Mouse (Mus musculus): ENCODE measurements around the gene Smad3. TPM values are rescaled to one million over a fixed set of nuclear protein-coding genes. Genes with fewer than 3 reads are reported as not detected.
A peak's percentile ranks its signal among the peaks of the same experiment; 100 is the strongest.

The Smad3 gene
- polyA plus RNA-seq, 1 experiment from 2014 or later: 5.0 TPM

DNA sequence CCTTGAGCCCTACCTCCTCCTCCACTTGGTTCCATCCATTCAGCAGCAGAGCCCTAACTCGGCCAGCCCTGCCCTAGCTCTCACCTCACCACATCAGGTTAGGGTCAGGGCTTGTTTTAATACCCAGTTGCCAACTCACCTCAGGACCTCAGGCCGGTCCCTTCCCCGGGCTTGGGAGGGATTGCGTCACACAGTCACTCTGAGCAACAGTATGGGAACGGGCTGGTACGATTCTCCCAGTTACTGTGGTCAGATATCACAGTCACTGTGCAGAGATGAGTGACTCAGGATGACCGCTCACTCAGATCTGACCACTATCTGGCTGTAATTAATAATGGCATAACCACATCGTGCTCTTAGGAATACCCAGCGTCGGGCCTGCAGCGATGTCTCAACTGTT lies 14.0 kb downstream of the Smad3 start:
- no peak overlapping the region for H3K4me2 ChIP-seq (replicated peaks; ENCODE audit: low read depth)
- no peaks in the 10 kb centered on the region for H3K27me3 ChIP-seq (replicated peaks; ENCODE audit: control insufficient read depth, insufficient read depth, low read length)
- H3K27ac ChIP-seq (ENCODE audit: low read depth, low read length): no peak overlapping the region
- 83% methylated on average over 11 of the region's 11 CpGs for WGBS
- H3K9ac ChIP-seq (ENCODE audit: low read depth, low read length): no peak overlapping the region
- H3K4me1 ChIP-seq (replicated peaks; ENCODE audit: control insufficient read depth, insufficient read depth, low read length): peaks cover 21% of the 10 kb centered on the region
- no peaks in the 10 kb centered on the region for H3K9me3 ChIP-seq (ENCODE audit: control insufficient read depth)
- H3K36me3 ChIP-seq (ENCODE audit: control insufficient read depth, insufficient read depth): no peaks in the 10 kb centered on the region; the same call in 1 of the 2 replicates
- ATAC-seq: no peak
- TF ChIP-seq CTCF (IDR thresholded peaks at IDR 0.05; ENCODE audit: low read depth): no peak
- no peak overlapping the region for H3K4me3 ChIP-seq (ENCODE audit: low read depth, low read length)

DNA sequence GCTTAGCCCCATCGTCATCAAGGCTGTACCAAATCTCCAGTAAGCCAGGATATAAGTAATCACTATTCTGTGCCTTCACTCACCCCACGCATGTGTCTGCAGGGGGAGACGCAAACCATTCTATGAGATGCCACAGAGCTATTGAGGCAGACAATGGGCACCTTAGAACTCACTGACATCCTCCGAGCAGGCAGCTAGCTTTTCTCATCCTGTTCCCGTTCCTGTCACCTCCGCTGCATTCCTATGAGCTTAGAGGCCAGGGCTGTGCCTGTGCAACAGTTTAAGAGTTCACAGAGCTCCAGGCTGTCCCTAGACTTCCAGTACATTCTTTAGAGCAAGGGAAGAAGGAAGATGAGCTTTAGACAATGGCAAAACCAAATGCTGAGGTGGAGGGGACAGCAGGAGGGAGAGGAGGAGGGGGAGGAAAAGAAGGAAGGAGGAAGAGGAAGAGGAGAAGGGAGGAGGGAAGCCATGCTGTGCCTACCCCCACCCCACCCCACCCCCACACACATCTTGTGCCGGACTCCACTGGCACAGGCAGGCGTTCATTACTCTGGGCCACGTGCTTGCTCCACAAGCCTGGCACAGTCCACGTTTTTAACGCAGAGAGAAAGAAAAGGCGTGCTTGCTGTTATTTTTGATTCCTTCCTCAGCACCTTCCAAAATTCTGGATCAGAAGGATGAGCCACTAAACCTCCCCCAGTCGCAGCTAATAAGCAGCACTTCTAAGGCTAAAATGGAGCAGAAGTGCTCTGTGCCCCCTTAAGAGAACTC lies 14.7 kb downstream of the Smad3 start:
- no peak for ATAC-seq
- no peak overlapping the region for H3K27ac ChIP-seq (ENCODE audit: low read depth, low read length)
- 67% methylated on average over 13 of the region's 13 CpGs for WGBS
- TF ChIP-seq CTCF (IDR thresholded peaks at IDR 0.05; ENCODE audit: low read depth): no peak
- no peak overlapping the region for H3K9ac ChIP-seq (ENCODE audit: low read depth, low read length)
- no peaks in the 10 kb centered on the region; the same call in 1 of the 2 replicates for H3K36me3 ChIP-seq (ENCODE audit: control insufficient read depth, insufficient read depth)
- no peak overlapping the region for H3K4me3 ChIP-seq (ENCODE audit: low read depth, low read length)
- H3K9me3 ChIP-seq (ENCODE audit: control insufficient read depth): no peaks in the 10 kb centered on the region
- peaks cover 18% of the 10 kb centered on the region for H3K4me1 ChIP-seq (replicated peaks; ENCODE audit: control insufficient read depth, insufficient read depth, low read length)
- no peaks in the 10 kb centered on the region for H3K27me3 ChIP-seq (replicated peaks; ENCODE audit: control insufficient read depth, insufficient read depth, low read length)
- H3K4me2 ChIP-seq (replicated peaks; ENCODE audit: low read depth): no peak overlapping the region

DNA sequence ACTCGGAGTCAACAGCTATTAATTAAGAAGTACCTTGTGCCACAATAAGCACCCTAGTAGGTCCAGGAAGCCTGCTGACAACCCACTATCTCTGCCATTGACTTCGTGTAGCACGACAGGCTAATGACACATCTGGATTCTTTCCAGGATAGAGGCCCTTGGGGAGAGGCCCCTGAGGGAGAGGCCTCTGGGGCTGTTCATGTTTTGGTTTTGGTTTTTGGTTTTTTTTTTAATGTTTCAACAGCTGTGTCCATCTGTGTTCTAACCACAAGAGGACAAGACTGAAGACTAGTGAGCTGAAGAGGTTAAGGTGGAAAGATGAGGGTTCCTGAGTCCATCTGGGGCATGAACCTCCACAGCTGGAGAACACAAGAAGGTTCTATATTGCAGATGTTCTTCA lies 15.5 kb downstream of the Smad3 start:
- no peak overlapping the region for H3K4me2 ChIP-seq (replicated peaks; ENCODE audit: low read depth)
- no peaks in the 10 kb centered on the region; the same call in 1 of the 2 replicates for H3K36me3 ChIP-seq (ENCODE audit: control insufficient read depth, insufficient read depth)
- no peaks in the 10 kb centered on the region for H3K27me3 ChIP-seq (replicated peaks; ENCODE audit: control insufficient read depth, insufficient read depth, low read length)
- H3K4me3 ChIP-seq (ENCODE audit: low read depth, low read length): no peak overlapping the region
- 12% methylated on average over 3 of the region's 3 CpGs for WGBS
- TF ChIP-seq CTCF (IDR thresholded peaks at IDR 0.05; ENCODE audit: low read depth): no peak
- H3K9me3 ChIP-seq (ENCODE audit: control insufficient read depth): no peaks in the 10 kb centered on the region
- no peak overlapping the region for H3K27ac ChIP-seq (ENCODE audit: low read depth, low read length)
- H3K4me1 ChIP-seq (replicated peaks; ENCODE audit: control insufficient read depth, insufficient read depth, low read length): peaks cover 19% of the 10 kb centered on the region
- H3K9ac ChIP-seq (ENCODE audit: low read depth, low read length): no peak overlapping the region
- ATAC-seq: no peak

DNA sequence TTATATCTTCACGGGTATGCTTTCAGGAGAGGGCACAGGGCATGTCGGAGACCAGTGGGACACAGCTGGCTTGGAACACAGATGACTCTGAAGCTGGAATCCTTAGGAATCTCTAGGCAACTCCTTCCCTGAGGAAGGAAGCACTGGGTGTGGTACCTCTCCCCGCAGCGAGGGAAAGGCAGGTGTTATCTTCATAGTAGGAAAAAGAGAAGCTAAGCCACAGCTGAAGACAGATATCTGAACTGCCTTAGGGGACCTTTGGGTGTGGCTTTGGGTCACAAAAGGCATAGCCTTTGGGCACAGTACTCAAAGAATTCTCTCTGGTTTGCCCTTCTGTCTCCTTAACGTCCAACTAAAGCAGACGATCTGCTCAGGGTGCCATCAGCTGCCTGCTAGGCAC lies 16.0 kb downstream of the Smad3 start:
- Histone ChIP-seq H3K4me1 (replicated peaks; ENCODE audit: control insufficient read depth, insufficient read depth, low read length) (peaks cover 19% of the 10 kb centered on the region), H3K9ac (ENCODE audit: low read depth, low read length) (no peak overlapping the region), H3K4me3 (ENCODE audit: low read depth, low read length) (no peak overlapping the region), H3K4me2 (replicated peaks; ENCODE audit: low read depth) (no peak overlapping the region), H3K9me3 (ENCODE audit: control insufficient read depth) (no peaks in the 10 kb centered on the region), H3K27ac (ENCODE audit: low read depth, low read length) (no peak overlapping the region), H3K36me3 (ENCODE audit: control insufficient read depth, insufficient read depth) (no peaks in the 10 kb centered on the region; the same call in 1 of the 2 replicates), H3K27me3 (replicated peaks; ENCODE audit: control insufficient read depth, insufficient read depth, low read length) (no peaks in the 10 kb centered on the region)
- no peak for ATAC-seq
- WGBS: 28% methylated on average over 6 of the region's 6 CpGs
- TF ChIP-seq CTCF (IDR thresholded peaks at IDR 0.05; ENCODE audit: low read depth): peak; percentile 17; the same call in 1 of the 2 replicates

DNA sequence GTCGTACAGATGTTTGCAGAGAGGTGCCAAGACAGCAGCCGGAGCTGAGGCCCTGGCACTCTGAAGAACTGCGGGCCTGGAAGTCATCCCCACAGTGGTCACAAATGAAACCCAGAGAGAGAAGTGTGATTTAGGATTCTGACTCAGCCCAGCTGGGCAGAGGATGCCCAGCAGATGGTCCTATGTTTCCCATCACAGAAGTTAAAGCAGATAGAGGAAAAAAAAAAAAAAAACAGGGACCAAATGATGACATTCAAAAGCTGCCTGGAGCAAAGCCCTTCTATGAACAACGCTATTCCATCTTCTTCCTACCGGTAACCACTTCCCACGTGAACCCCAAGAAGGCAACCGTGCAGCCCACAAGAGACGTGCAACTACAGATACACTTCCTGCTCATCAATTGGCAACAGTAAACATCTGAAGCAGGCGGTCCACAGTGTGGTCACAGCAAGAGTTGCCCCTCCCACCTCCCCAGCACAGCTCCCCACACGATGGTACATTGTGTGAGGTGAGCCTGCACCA lies 17.4 kb downstream of the Smad3 start:
- Histone ChIP-seq H3K4me3 (ENCODE audit: low read depth, low read length) (no peak overlapping the region), H3K9me3 (ENCODE audit: control insufficient read depth) (no peaks in the 10 kb centered on the region), H3K9ac (ENCODE audit: low read depth, low read length) (no peak overlapping the region), H3K4me1 (replicated peaks; ENCODE audit: control insufficient read depth, insufficient read depth, low read length) (peaks cover 24% of the 10 kb centered on the region), H3K27me3 (replicated peaks; ENCODE audit: control insufficient read depth, insufficient read depth, low read length) (no peaks in the 10 kb centered on the region), H3K27ac (ENCODE audit: low read depth, low read length) (no peak overlapping the region), H3K36me3 (ENCODE audit: control insufficient read depth, insufficient read depth) (no peaks in the 10 kb centered on the region; the same call in 1 of the 2 replicates), H3K4me2 (replicated peaks; ENCODE audit: low read depth) (no peak overlapping the region)
- TF ChIP-seq CTCF (IDR thresholded peaks at IDR 0.05; ENCODE audit: low read depth): no peak
- ATAC-seq: no peak
- 62% methylated on average over 10 of the region's 10 CpGs for WGBS

DNA sequence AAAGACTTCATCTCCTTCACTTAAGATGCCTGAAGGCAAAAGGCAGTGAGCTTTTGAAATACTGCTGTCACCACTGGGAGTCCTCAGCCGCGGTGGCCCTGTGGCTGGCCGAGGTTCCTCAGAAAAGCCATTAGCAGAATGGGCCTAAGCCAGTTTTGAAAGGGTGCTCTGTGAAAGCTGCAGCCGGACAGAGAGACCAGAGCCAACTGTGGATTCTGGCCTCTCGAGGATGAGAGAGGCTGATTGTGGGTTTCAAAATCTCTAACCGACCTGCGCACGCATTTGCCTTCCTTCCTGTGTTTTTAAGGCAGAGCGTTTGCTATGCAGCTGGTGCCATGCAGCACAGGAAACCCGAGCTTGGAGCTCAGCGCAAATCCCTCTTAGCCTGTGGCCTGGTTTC lies 19.0 kb downstream of the Smad3 start:
- ATAC-seq: no peak
- Histone ChIP-seq H3K4me2 (replicated peaks; ENCODE audit: low read depth) (no peak overlapping the region), H3K9ac (ENCODE audit: low read depth, low read length) (no peak overlapping the region), H3K27me3 (replicated peaks; ENCODE audit: control insufficient read depth, insufficient read depth, low read length) (no peaks in the 10 kb centered on the region), H3K4me1 (replicated peaks; ENCODE audit: control insufficient read depth, insufficient read depth, low read length) (peaks cover 28% of the 10 kb centered on the region), H3K27ac (ENCODE audit: low read depth, low read length) (no peak overlapping the region), H3K9me3 (ENCODE audit: control insufficient read depth) (no peaks in the 10 kb centered on the region), H3K36me3 (ENCODE audit: control insufficient read depth, insufficient read depth) (no peaks in the 10 kb centered on the region; the same call in 1 of the 2 replicates), H3K4me3 (ENCODE audit: low read depth, low read length) (no peak overlapping the region)
- 75% methylated on average over 11 of the region's 11 CpGs for WGBS
- no peak for TF ChIP-seq CTCF (IDR thresholded peaks at IDR 0.05; ENCODE audit: low read depth)

All from intestine, postnatal 0 days (tissue).